Mouse (Mus musculus): ENCODE measurements around the gene Spcs3.

The Spcs3 gene

GRCm38 (mm10) chr8:54508096-54508456 lies 21.7 kb downstream of the Spcs3 start:
- DNase-seq (ENCODE audit: low read depth): no peak

- DNase-seq (ENCODE audit: low read depth): peak; percentile 70
Measured at GRCm38 (mm10) chr8:54507428-54508095, 22.2 kb downstream of the Spcs3 start.

DNA sequence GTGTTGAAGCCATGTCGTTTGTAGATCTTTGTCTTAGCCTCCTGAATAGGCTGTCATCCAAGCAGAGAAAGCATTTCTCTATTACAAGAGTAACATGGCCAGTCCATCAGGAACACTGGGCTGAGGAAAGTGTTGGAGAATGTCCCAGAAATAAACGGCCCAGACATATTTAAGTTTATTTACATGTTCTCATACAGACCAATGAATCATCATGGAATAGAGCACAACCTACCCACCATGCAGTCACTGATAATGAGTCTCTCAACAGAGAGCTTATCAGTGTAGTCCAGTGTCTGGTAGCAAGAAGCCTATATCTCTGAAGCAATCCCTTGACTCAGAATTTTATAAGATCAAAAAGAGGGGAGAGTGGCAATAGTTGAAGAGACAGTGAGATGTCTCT lies 24.7 kb downstream of the Spcs3 start:
- DNase-seq (ENCODE audit: low read depth): no peak

GRCm38 (mm10) chr8:54503104-54503503 lies 26.7 kb downstream of the Spcs3 start:
- DNase-seq (ENCODE audit: low read depth): no peak

- DNase-seq (ENCODE audit: low read depth): no peak
Measured at GRCm38 (mm10) chr8:54493915-54494314, 35.9 kb downstream of the Spcs3 start.

GRCm38 (mm10) chr8:54493110-54493509 lies 36.7 kb downstream of the Spcs3 start:
- DNase-seq (ENCODE audit: low read depth): peak; percentile 64

DNA sequence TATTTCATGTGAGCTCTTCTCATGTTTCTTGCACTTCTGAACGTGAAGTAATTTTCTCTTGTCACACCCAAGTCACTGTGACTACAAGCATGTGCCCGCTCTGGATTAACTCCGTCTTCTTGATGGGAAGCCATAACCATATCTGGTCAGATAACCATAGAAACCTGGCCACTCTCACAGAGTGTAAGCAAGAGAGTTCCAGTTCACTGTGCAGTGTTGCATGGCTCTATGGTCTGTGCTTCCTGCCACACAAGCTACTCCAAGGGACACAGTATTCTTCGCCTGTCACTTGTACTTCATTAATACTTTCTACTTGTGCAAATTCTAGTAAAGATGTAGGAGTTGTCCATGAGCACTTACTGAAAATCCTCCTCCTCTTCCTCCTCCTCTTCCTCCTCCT lies 37.9 kb downstream of the Spcs3 start:
- no peak for DNase-seq (ENCODE audit: low read depth)

DNA sequence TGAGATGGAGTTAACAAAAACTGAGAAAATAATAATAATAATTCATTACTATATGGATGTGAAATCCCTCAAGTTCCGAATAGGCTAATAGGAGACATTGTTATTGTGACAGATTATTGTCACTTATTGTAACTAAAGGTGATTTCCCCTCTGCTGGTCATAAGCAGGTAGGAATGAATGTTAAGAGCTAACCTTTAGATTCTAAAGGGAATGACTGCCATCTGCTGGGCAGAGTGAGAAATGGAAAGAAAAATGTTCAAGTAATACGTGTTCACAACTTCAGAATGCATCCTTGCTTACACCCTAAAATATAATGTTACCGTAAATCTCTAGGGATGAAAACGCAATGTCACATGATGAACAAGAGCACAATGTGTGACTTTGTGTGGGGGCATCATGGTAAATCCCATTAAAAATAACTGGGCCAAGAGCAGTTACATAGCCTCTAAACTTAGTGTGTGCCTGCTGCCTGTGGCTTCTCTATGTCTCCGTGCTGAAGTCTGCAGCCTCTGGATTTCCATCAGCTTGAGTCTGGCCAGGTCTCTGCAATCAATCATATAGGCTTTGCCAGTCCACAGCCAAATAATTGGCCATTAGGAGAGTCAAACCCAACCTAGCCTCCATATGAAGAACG lies 38.6 kb downstream of the Spcs3 start:
- DNase-seq (ENCODE audit: low read depth): peak; percentile 71

DNA sequence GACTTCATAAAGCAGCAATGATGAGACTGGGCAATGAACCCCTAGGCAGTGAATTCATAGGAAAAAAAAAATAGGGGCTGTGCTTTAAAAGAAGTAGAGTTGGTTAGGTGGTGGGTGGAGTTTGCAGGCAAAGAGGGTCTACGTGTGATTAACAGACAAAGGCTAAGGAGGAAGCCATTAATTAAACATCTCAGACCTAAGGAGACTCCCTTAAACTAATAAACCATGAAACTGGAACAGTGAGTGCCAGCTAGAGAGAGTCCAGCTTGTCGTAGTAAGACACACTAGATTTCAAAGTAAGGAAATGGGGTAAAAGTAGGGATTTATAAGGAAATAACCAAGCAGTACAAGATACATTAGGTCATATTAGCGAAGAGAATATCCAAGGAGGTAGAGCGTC lies 41.4 kb downstream of the Spcs3 start:
- no peak for DNase-seq (ENCODE audit: low read depth)

DNA sequence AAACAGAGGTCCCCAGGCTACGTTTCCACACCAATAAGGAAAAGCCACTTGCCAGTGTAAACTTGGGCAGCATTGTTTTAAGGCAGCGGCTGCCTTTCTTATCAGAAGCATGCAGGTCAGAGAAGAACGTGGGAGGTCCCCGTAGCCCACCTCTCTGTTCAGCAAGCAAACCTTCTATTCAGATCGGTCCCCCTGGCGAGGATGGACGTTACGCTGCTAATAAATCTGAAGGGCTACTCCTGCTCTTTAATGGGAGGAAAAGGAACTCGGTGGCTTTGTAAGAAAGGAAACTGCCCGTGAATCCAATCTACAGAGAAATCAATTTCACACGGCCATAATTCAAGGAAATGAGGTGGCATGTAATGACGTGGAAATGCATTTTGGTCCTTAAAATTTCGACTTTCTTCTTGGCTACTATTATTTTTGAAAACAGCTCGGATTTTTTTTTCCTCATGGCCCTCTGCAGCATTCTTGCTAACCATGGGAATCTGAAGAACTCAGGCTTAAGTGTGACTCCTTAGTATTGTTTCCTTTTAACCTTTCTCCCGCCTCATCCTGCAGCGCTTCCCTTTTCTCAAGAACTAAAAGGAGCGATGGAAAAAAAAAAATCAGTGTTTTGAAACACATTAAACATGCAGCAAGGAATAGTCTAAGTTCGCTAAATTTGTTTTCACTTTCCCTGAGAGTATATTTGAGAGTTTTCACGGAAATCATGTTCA lies 43.1 kb downstream of the Spcs3 start:
- no peak for DNase-seq (ENCODE audit: low read depth)

Data from c-Kit-positive CD71-negative TER-119-negative erythroid progenitor cells, embryonic 14.5 days (primary cell).